Mouse (Mus musculus) brain, embryonic 14.5 days (tissue): ENCODE measurements around the gene Ndufb10.

ENCODE experiments used
- CTCF ChIP-seq: fragments of 200-500 bp; IDR thresholded peaks from 2 replicates; pipeline ENCODE4 v1.5.1; 2012; ENCODE audit warnings: inconsistent platforms, mild to moderate bottlenecking, moderate library complexity, borderline replicate concordance; ENCODE audit not compliant: insufficient read depth, insufficient read length; ENCODE audit errors: extremely low read depth
- POLR2A ChIP-seq: fragments of 200-500 bp; IDR thresholded peaks from 2 replicates; pipeline ENCODE4 v1.6.1; 2012; ENCODE audit warnings: mild to moderate bottlenecking, inconsistent platforms, borderline replicate concordance; ENCODE audit not compliant: poor library complexity, insufficient read depth, insufficient read length, severe bottlenecking; ENCODE audit errors: extremely low read depth

- TF ChIP-seq POLR2A (no peak), CTCF (no peak)
Measured at GRCm38 (mm10) chr17:24717943-24718342, 6.3 kb downstream of the Ndufb10 start, which contains the start of the genes Rnf151 and Rps2.
